Mouse (Mus musculus): ENCODE results near the gene Dclk2. TPM values are rescaled to one million over a fixed set of nuclear protein-coding genes. Genes with fewer than 3 reads are reported as not detected.
A peak's percentile ranks its signal among the peaks of the same experiment; 100 is the strongest.

Gene Dclk2
- total RNA-seq, 2 experiments from 2014 or later, result 103 to 113 TPM

- no peak for DNase-seq (ENCODE audit: low spot score in 2 of 2)
- peak overlapping the region; percentile 61; the same call in 1 of the 2 replicates for H3K27ac ChIP-seq
- no peak overlapping the region for H3K4me3 ChIP-seq
- no peak for TF ChIP-seq CTCF (conservative IDR thresholded peaks at IDR 0.05)
Observed at GRCm38 (mm10) chr3:86802825-86803224, 117.8 kb downstream of the Dclk2 start.

- Histone ChIP-seq H3K4me3 (no peak overlapping the region), H3K27ac (peak overlapping the region; percentile 33; the same call in 1 of the 2 replicates)
- no peak for TF ChIP-seq CTCF (conservative IDR thresholded peaks at IDR 0.05)
- no peak for DNase-seq (ENCODE audit: low spot score in 2 of 2)
Observed at GRCm38 (mm10) chr3:86800841-86801240, 119.8 kb downstream of the Dclk2 start.

DNA sequence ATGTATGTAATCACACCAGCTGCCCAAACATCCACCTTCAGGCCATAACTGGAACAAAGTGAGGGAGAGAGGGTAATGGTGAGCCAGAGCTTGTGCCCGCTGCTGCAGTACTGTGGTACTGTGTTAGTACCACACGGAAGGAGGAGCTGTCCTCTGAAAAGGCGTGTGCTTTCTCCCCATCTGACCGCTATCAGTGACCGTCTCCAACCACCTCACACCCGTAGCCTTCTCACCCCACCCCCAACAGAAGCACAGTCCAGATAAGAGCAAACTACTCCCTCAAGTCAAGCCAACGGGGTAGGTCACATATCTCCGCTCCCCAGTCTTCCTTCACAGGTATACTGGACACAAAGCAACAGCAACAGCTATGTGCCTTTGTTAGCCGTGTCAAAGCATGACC is 121.6 kb downstream of the Dclk2 start:
- DNase-seq (ENCODE audit: low spot score in 2 of 2), result no peak
- TF ChIP-seq CTCF (conservative IDR thresholded peaks at IDR 0.05), result no peak
- Histone ChIP-seq H3K4me3 (no peak overlapping the region), H3K27ac (no peak overlapping the region)

- no peak for TF ChIP-seq CTCF (conservative IDR thresholded peaks at IDR 0.05)
- no peak for DNase-seq (ENCODE audit: low spot score in 2 of 2)
- Histone ChIP-seq H3K4me3 (no peak overlapping the region), H3K27ac (no peak overlapping the region)
Observed at GRCm38 (mm10) chr3:86797871-86798460, 122.7 kb downstream of the Dclk2 start.

DNA sequence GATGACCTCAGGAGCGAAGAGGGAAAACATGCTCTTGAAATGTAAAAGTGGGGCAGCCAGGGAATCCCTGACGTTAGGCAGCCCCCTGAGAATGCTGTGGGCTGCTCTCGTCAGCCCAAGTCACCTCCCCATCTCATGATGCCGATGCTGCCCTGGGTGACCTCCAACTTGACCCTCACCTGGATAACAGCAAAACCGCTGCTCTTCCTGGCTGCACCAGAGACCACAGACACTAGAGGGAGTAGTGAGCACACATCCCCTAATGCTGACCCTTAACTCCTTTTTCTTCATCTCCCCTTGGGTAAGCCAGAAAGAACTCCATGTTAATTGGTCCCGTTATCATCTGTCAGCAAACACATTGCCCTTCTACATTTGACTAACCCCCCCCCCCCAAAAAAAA is 123.9 kb downstream of the Dclk2 start:
- Histone ChIP-seq H3K4me3 (no peak overlapping the region), H3K27ac (no peak overlapping the region)
- peak; percentile 77 for TF ChIP-seq CTCF (conservative IDR thresholded peaks at IDR 0.05)
- DNase-seq (ENCODE audit: low spot score in 2 of 2), result no peak

GRCm38 (mm10) chr3:86793720-86794191 is 126.9 kb downstream of the Dclk2 start:
- TF ChIP-seq CTCF (conservative IDR thresholded peaks at IDR 0.05), result no peak
- no peak overlapping the region for H3K4me3 ChIP-seq
- no peak for DNase-seq (ENCODE audit: low spot score in 2 of 2)
- 0 out of 2 replicates have a peak overlapping the region, but pooled peaks have one; percentile 12 for H3K27ac ChIP-seq

GRCm38 (mm10) chr3:86793264-86793663 is 127.4 kb downstream of the Dclk2 start:
- Histone ChIP-seq H3K27ac (0 out of 2 replicates have a peak overlapping the region, but pooled peaks have one; percentile 12), H3K4me3 (no peak overlapping the region)
- no peak for DNase-seq (ENCODE audit: low spot score in 2 of 2)
- no peak for TF ChIP-seq CTCF (conservative IDR thresholded peaks at IDR 0.05)

DNA sequence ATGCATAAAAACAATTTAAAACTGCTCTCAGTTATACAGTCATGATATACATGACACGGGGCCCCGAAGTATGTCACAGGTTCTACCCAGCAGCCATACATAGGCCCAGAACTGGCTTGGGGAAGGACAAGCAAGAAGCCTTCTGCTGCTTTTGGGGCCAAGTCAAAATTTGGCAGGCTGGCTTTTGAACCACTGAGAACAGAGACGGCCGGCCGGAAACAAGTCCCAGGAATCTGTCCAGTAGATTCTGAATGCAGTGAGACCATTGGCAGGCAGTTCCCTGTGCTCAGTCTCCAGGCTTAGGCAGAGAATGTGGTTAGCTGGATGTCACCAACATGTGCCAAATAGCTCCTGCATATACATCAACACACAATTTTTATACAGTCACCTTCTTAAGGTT is 130.9 kb downstream of the Dclk2 start:
- H3K27ac ChIP-seq, result peak overlapping the region; percentile 57
- no peak overlapping the region for H3K4me3 ChIP-seq
- DNase-seq (ENCODE audit: low spot score in 2 of 2), result no peak
- no peak for TF ChIP-seq CTCF (conservative IDR thresholded peaks at IDR 0.05)

DNA sequence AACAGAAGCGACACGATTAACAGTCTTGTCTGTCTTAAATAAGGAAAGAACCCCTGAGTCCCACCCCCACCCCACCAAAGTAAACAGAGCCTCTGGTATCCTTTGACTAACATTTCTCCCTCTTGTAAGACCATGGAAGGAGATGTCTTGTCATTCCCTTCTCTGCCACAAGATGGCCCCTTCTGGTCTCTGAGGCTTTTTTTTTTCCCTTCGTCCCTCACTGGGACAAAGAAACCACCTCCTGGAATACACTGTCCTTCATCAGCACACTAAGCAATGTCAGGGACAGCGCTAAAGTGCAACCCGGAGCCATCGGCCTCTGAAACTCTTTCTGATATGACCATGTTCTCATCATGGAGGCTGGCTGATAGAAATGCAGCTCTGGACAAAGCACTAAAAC is 131.9 kb downstream of the Dclk2 start:
- H3K4me3 ChIP-seq, result no peak overlapping the region
- peak; percentile 83 for TF ChIP-seq CTCF (conservative IDR thresholded peaks at IDR 0.05)
- peak; percentile 78 to 80 for DNase-seq (ENCODE audit: low spot score in 2 of 2)
- peak overlapping the region; percentile 0; the same call in 1 of the 2 replicates for H3K27ac ChIP-seq

DNA sequence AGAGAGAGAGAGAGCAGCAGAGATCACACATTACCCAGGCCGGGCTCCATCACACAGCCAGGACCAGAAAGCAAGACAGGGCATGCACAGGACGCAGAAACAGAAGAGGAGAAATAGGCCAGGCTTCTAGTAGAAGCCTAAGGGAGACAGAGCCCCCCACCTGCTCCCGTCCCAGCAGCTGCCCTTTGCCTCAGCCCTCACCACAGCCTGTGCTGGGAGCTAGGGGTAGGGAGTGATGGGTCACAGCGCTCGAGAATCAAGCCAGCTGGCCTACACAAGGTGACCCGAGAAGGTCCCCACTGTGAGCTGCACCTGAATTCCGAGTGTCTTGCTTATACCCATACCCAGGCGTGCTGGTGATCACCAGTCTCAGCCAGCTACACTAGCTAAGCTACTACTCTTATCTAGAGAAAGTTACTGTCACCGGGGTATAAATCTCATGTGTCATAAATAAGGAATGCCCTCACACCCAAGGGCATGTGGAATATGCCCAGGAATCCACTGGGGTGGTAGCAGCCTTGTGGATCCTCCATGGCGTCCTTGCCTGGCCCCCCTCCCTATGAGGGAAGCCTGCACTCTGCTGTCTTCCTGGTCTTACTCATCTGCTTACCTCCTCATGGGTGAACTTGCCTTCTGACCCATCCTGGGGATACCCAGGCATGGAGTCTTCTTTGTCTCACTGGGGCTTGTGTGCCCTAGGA is 133.1 kb downstream of the Dclk2 start:
- TF ChIP-seq CTCF (conservative IDR thresholded peaks at IDR 0.05), result no peak
- Histone ChIP-seq H3K27ac (peak overlapping the region; percentile 68), H3K4me3 (no peak overlapping the region)
- DNase-seq (ENCODE audit: low spot score in 2 of 2), result no peak

DNA sequence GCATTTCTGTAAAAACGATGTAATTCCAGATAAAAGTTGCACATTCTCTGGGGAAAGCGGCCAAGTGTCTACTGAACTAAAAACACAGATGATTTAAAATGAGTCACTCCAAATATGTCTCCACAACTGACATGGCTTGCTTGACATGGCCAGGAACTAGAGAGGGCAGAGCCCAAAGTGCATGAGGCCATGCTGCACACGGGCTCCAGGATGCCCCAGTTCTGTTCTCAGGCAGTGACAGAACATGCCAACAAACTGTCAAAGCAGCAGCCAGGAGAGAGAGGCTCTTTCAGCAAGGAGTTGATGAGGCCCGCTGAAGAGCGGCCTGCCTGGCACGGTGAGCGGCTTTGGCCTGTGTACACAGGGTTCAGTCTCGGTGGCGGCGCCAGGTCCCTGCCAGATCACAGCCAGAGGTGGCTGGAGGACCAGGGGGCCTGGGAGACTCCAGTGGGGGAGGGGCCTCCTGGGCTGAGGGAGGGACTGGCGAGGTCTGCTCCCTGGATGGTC is 133.8 kb downstream of the Dclk2 start:
- Histone ChIP-seq H3K27ac (peak overlapping the region; percentile 68), H3K4me3 (no peak overlapping the region)
- DNase-seq (ENCODE audit: low spot score in 2 of 2), result peak; percentile 62 to 76
- TF ChIP-seq CTCF (conservative IDR thresholded peaks at IDR 0.05), result no peak

- no peak overlapping the region for H3K4me3 ChIP-seq
- H3K27ac ChIP-seq, result peak overlapping the region; percentile 68
- TF ChIP-seq CTCF (conservative IDR thresholded peaks at IDR 0.05), result no peak
- no peak for DNase-seq (ENCODE audit: low spot score in 2 of 2)
Observed at GRCm38 (mm10) chr3:86786280-86786679, 134.4 kb downstream of the Dclk2 start.

- TF ChIP-seq CTCF (conservative IDR thresholded peaks at IDR 0.05), result no peak
- no peak overlapping the region for H3K4me3 ChIP-seq
- H3K27ac ChIP-seq, result 0 out of 2 replicates have a peak overlapping the region, but pooled peaks have one; percentile 0
- DNase-seq (ENCODE audit: low spot score in 2 of 2), result no peak
Observed at GRCm38 (mm10) chr3:86784930-86785329, 135.7 kb downstream of the Dclk2 start.

Measured in layer of hippocampus, adult 2 months (tissue).